Mouse (Mus musculus) brain, embryonic 18.5 days (tissue): ENCODE measurements around the gene Trpv2.

Experiments
- DNase-seq: peaks from one replicate; pipeline ENCODE4 v3.0.0-alpha.2; 2012; ENCODE audit warnings: low read depth, low spot score

The Trpv2 gene

GRCm38 (mm10) chr11:62573959-62574702 is at the start of gene Trpv2:
Trpv2 (plus strand) TSS chr11:62574486.
- no peak for DNase-seq

GRCm38 (mm10) chr11:62537089-62537488 is 37.2 kb upstream of the Trpv2 start:
- DNase-seq, result no peak

- no peak for DNase-seq
Measured at GRCm38 (mm10) chr11:62537590-62537989, 36.7 kb upstream of the Trpv2 start.

- DNase-seq, result no peak
Measured at GRCm38 (mm10) chr11:62538321-62539088, 35.8 kb upstream of the Trpv2 start.

GRCm38 (mm10) chr11:62539089-62539890 is 35.0 kb upstream of the Trpv2 start, which contains the start of gene Cenpv:
Cenpv (minus strand) TSS chr11:62539261.
- peak; percentile 42 for DNase-seq

- no peak for DNase-seq
Measured at GRCm38 (mm10) chr11:62540167-62540566, 34.1 kb upstream of the Trpv2 start.

GRCm38 (mm10) chr11:62540969-62541368 is 33.3 kb upstream of the Trpv2 start:
- no peak for DNase-seq

- no peak for DNase-seq
Measured at GRCm38 (mm10) chr11:62541581-62541980, 32.7 kb upstream of the Trpv2 start.

GRCm38 (mm10) chr11:62543991-62544390 is 30.3 kb upstream of the Trpv2 start:
- no peak for DNase-seq

- peak; percentile 24 for DNase-seq
Measured at GRCm38 (mm10) chr11:62549782-62550181, 24.5 kb upstream of the Trpv2 start.

GRCm38 (mm10) chr11:62550227-62550685 is 24.0 kb upstream of the Trpv2 start:
- peak; percentile 39 for DNase-seq

- peak; percentile 99 for DNase-seq
Measured at GRCm38 (mm10) chr11:62550727-62551225, 23.5 kb upstream of the Trpv2 start, which contains the start of gene Ubb. Ubb (plus strand) TSS chr11:62551171.

GRCm38 (mm10) chr11:62551226-62552119 is 22.8 kb upstream of the Trpv2 start:
- DNase-seq, result no peak

- DNase-seq, result no peak
Measured at GRCm38 (mm10) chr11:62553186-62553585, 21.1 kb upstream of the Trpv2 start.

GRCm38 (mm10) chr11:62553633-62554032 is 20.7 kb upstream of the Trpv2 start:
- no peak for DNase-seq

- no peak for DNase-seq
Measured at GRCm38 (mm10) chr11:62554163-62554855, 20.0 kb upstream of the Trpv2 start.

GRCm38 (mm10) chr11:62554934-62555517 is 19.3 kb upstream of the Trpv2 start:
- no peak for DNase-seq

GRCm38 (mm10) chr11:62555896-62556412 is 18.3 kb upstream of the Trpv2 start:
- DNase-seq, result no peak

- no peak for DNase-seq
Measured at GRCm38 (mm10) chr11:62557205-62557604, 17.1 kb upstream of the Trpv2 start.
